In the genomic region with DNA sequence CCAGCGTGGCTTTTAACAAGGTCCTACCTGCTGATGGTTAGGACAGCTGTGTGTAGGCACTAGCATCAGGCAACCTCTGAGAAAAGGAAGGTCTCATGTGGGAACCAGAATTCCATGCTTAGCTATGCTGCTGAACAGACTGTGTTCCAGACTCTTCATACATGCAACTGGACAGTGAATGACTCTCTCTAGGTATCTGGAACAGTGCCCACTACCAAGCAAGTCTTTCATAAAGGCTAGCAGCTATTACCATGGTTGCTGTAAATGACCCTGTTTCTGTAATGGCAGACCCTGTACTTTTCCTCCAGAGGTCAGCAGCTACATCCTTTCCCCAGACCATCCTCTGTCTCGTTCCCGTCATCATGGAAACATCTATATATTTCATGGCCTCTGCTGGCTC, we compare ENCODE assay signal across 23 mouse cellular contexts.
"Had no signal": no experiment of that assay in that cellular context is flagged by ENCODE, and none has a peak within 500 bp of the region (broad histone marks: within the 10 kb centered on the region; RNA-seq: fewer than 3 reads in every experiment).

No protein-coding gene starts in this region.

- H3K4me2 ChIP-seq: embryonic facial prominence, embryonic 12.5 days; embryonic facial prominence, embryonic 13.5 days; embryonic facial prominence, embryonic 15.5 days; forebrain, embryonic 12.5 days; forebrain, embryonic 13.5 days; forebrain, embryonic 15.5 days had no signal

- H3K4me1 ChIP-seq: embryonic facial prominence, embryonic 12.5 days; embryonic facial prominence, embryonic 13.5 days; embryonic facial prominence, embryonic 15.5 days; forebrain, embryonic 13.5 days; forebrain, embryonic 15.5 days had no signal

- ATAC-seq: forebrain, embryonic 13.5 days; forebrain, embryonic 14.5 days; forebrain, embryonic 15.5 days; forebrain, embryonic 16.5 days; forebrain, postnatal 0 days had no signal

- H3K9me3 ChIP-seq: embryonic facial prominence, embryonic 10.5 days; embryonic facial prominence, embryonic 12.5 days; embryonic facial prominence, embryonic 13.5 days; embryonic facial prominence, embryonic 15.5 days; forebrain, embryonic 10.5 days; forebrain, embryonic 12.5 days; forebrain, embryonic 13.5 days; forebrain, embryonic 15.5 days had no signal

- H3K9ac ChIP-seq: embryonic facial prominence, embryonic 12.5 days; embryonic facial prominence, embryonic 13.5 days; embryonic facial prominence, embryonic 15.5 days; forebrain, embryonic 12.5 days; forebrain, embryonic 13.5 days; forebrain, embryonic 15.5 days; forebrain, postnatal 0 days had no signal

- H3K27me3 ChIP-seq: embryonic facial prominence, embryonic 12.5 days; embryonic facial prominence, embryonic 13.5 days; embryonic facial prominence, embryonic 15.5 days; forebrain, embryonic 12.5 days; forebrain, embryonic 13.5 days; forebrain, embryonic 15.5 days had no signal

- H3K27ac ChIP-seq: embryonic facial prominence, embryonic 10.5 days; embryonic facial prominence, embryonic 12.5 days; embryonic facial prominence, embryonic 13.5 days; embryonic facial prominence, embryonic 15.5 days; forebrain, embryonic 10.5 days; forebrain, embryonic 12.5 days; forebrain, embryonic 13.5 days; forebrain, embryonic 15.5 days; heart, adult 2 months had no signal

- DNase-seq: cerebellum, adult 8-10 months; cerebellum, adult 9-10 months; cerebellum, adult 9-11 months; cerebellum, postnatal 14 days; cerebellum, postnatal 25 days; cerebellum, postnatal 36 days; embryo, embryonic 11 days; forebrain, postnatal 0 days; gastrocnemius, postnatal 10 days; gastrocnemius, postnatal 14 days; gastrocnemius, postnatal 36 days had no signal

- H3K4me3 ChIP-seq: embryonic facial prominence, embryonic 10.5 days; embryonic facial prominence, embryonic 12.5 days; embryonic facial prominence, embryonic 13.5 days; embryonic facial prominence, embryonic 15.5 days; erythroblast, embryonic 14.5 days; forebrain, embryonic 10.5 days; forebrain, embryonic 12.5 days; forebrain, embryonic 13.5 days; forebrain, embryonic 15.5 days; heart, adult 2 months had no signal

- H3K36me3 ChIP-seq: embryonic facial prominence, embryonic 10.5 days; embryonic facial prominence, embryonic 12.5 days; embryonic facial prominence, embryonic 13.5 days; embryonic facial prominence, embryonic 15.5 days; forebrain, embryonic 10.5 days; forebrain, embryonic 12.5 days; forebrain, embryonic 15.5 days had no signal
